Mouse (Mus musculus): ENCODE measurements around the gene Zic5.

GRCm38 (mm10) chr14:122455562-122455958, 9.9 kb downstream of the Zic5 start:
- no peak for TF ChIP-seq CTCF (IDR thresholded peaks at IDR 0.05; ENCODE audit: low read depth)
- TF ChIP-seq EP300 (optimal IDR thresholded peaks at IDR 0.05) = no peak

All from stomach, postnatal 0 days (tissue).